Comparison of ENCODE assay signal across 33 mouse cellular contexts in the genomic region with DNA sequence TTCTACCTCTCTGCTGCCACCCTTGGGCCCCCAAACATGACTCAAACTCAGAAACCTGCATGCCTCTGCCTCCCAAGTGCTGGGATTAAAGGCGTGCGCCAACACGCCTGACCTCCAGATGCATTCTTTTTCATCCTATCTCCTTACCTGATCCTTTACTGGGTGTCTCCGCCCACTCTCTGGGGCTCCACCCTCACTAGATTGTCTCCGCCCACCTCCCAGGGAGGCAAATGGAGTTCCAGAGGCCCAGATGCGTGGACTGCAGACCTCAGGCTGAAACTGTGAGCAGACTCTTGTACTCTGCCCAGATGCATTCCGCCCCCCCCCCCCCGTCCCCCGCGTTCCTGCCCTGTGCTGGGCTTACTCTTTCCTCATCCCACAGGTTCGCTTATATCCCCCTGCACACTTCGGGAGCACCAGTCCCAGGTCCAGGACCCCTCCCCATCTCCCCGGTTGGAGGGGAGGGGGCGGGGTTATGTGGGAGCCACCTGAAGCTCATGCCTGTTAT. TPM values are rescaled to one million over a fixed set of nuclear protein-coding genes. Genes with fewer than 3 reads are reported as not detected.
DNase-seq lines count a peak whose midpoint lies in the region; ATAC-seq and TF ChIP-seq lines count a peak whose summit lies in the region.
"Had no signal": no experiment of that assay in that cellular context is flagged by ENCODE, and none has a peak within 500 bp of the region (broad histone marks: within the 10 kb centered on the region; RNA-seq: fewer than 3 reads in every experiment).

No protein-coding gene starts in this region.

- no peak overlapping the region for H3K9ac ChIP-seq in kidney, postnatal 0 days (ENCODE audit: low read depth, low read length)
- H3K9ac ChIP-seq in stomach, embryonic 14.5 days (replicated peaks; ENCODE audit: low read depth, low read length): no peak overlapping the region
- no peak overlapping the region for H3K9ac ChIP-seq in stomach, postnatal 0 days (ENCODE audit: low read length)
- no peak overlapping the region for H3K9ac ChIP-seq in liver, embryonic 13.5 days
- H3K9ac ChIP-seq: heart, embryonic 12.5 days; hindbrain, embryonic 15.5 days; kidney, embryonic 15.5 days; limb, embryonic 12.5 days; liver, embryonic 15.5 days; midbrain, embryonic 15.5 days; neural tube, embryonic 12.5 days had no signal

- no peaks in the 10 kb centered on the region for H3K4me1 ChIP-seq in kidney, postnatal 0 days (replicated peaks; ENCODE audit: insufficient read depth, low read length)
- H3K4me1 ChIP-seq in stomach, embryonic 14.5 days (ENCODE audit: control insufficient read depth, insufficient read depth, low read length): no peaks in the 10 kb centered on the region
- no peaks in the 10 kb centered on the region for H3K4me1 ChIP-seq in stomach, postnatal 0 days (replicated peaks; ENCODE audit: control insufficient read depth, insufficient read depth)
- peaks cover 9% of the 10 kb centered on the region; the same call in 1 of the 2 replicates for H3K4me1 ChIP-seq in liver, embryonic 13.5 days (replicated peaks)
- H3K4me1 ChIP-seq: heart, embryonic 12.5 days; hindbrain, embryonic 15.5 days; kidney, embryonic 15.5 days; limb, embryonic 12.5 days; midbrain, embryonic 10.5 days; midbrain, embryonic 15.5 days; neural tube, embryonic 12.5 days had no signal

- DNase-seq in kidney, postnatal 0 days (ENCODE audit: low spot score): no peak
- no peak for DNase-seq in kidney, postnatal 36 days
- DNase-seq in stomach, postnatal 0 days (ENCODE audit: low spot score): no peak
- no peak for DNase-seq in liver, embryonic 13.5 days
- DNase-seq in cerebellum, postnatal 25 days: no peak
- DNase-seq in right cerebral cortex, adult 2 months (ENCODE audit: low spot score in 2 of 2): no peak
- DNase-seq in left cerebral cortex, postnatal 4 days: no peak
- DNase-seq: adrenal gland, postnatal 14 days; cerebellum, adult 11-12 months; cerebellum, adult 9-11 months; gastrocnemius, adult 2 months; gastrocnemius, postnatal 36 days; heart, adult 18-20 months; heart, postnatal 4 days; kidney, adult 11 months; right cerebral cortex, adult 18-20 months; right cerebral cortex, postnatal 4 days; thymus, postnatal 14 days had no signal

- TF ChIP-seq CTCF in kidney, postnatal 0 days (IDR thresholded peaks at IDR 0.05; ENCODE audit: low read depth): no peak
- TF ChIP-seq CTCF in stomach, postnatal 0 days (IDR thresholded peaks at IDR 0.05; ENCODE audit: low read depth): no peak

- H3K36me3 ChIP-seq in kidney, postnatal 0 days (ENCODE audit: insufficient read depth, low read length): no peaks in the 10 kb centered on the region
- H3K36me3 ChIP-seq in stomach, embryonic 14.5 days (ENCODE audit: control insufficient read depth, insufficient read depth, low read length): no peaks in the 10 kb centered on the region
- no peaks in the 10 kb centered on the region for H3K36me3 ChIP-seq in stomach, postnatal 0 days (ENCODE audit: control insufficient read depth, insufficient read depth, low read length)
- no peaks in the 10 kb centered on the region; the same call in none of the 2 replicates for H3K36me3 ChIP-seq in liver, embryonic 13.5 days
- H3K36me3 ChIP-seq: heart, embryonic 12.5 days; hindbrain, embryonic 15.5 days; kidney, embryonic 15.5 days; limb, embryonic 12.5 days; liver, embryonic 15.5 days; midbrain, embryonic 10.5 days; midbrain, embryonic 15.5 days; neural tube, embryonic 12.5 days had no signal

- no peak for TF ChIP-seq EP300 in stomach, postnatal 0 days (optimal IDR thresholded peaks at IDR 0.05)

- H3K4me2 ChIP-seq in kidney, postnatal 0 days (ENCODE audit: low read length): no peak overlapping the region
- H3K4me2 ChIP-seq in stomach, embryonic 14.5 days (replicated peaks; ENCODE audit: low read depth, low read length): no peak overlapping the region
- no peak overlapping the region for H3K4me2 ChIP-seq in stomach, postnatal 0 days (replicated peaks; ENCODE audit: low read depth)
- no peak overlapping the region for H3K4me2 ChIP-seq in liver, embryonic 13.5 days
- H3K4me2 ChIP-seq: heart, embryonic 12.5 days; hindbrain, embryonic 15.5 days; kidney, embryonic 15.5 days; limb, embryonic 12.5 days; liver, embryonic 15.5 days; midbrain, embryonic 15.5 days; neural tube, embryonic 12.5 days had no signal

- no peaks in the 10 kb centered on the region for H3K27me3 ChIP-seq in kidney, postnatal 0 days (ENCODE audit: insufficient read depth, low read length)
- no peaks in the 10 kb centered on the region for H3K27me3 ChIP-seq in stomach, embryonic 14.5 days (ENCODE audit: control insufficient read depth, insufficient read depth, low read length)
- H3K27me3 ChIP-seq in stomach, postnatal 0 days (ENCODE audit: control insufficient read depth, insufficient read depth, low read length): no peaks in the 10 kb centered on the region
- no peaks in the 10 kb centered on the region for H3K27me3 ChIP-seq in liver, embryonic 13.5 days
- H3K27me3 ChIP-seq: heart, embryonic 12.5 days; hindbrain, embryonic 15.5 days; kidney, embryonic 15.5 days; limb, embryonic 12.5 days; liver, embryonic 15.5 days; midbrain, embryonic 15.5 days; neural tube, embryonic 12.5 days had no signal

- no peaks in the 10 kb centered on the region for H3K9me3 ChIP-seq in kidney, postnatal 0 days (replicated peaks; ENCODE audit: low read length)
- no peaks in the 10 kb centered on the region for H3K9me3 ChIP-seq in stomach, embryonic 14.5 days (ENCODE audit: control insufficient read depth, low read depth, low read length)
- H3K9me3 ChIP-seq in stomach, postnatal 0 days (ENCODE audit: control insufficient read depth, low read length): no peaks in the 10 kb centered on the region
- H3K9me3 ChIP-seq in liver, embryonic 13.5 days (replicated peaks): no peaks in the 10 kb centered on the region
- H3K9me3 ChIP-seq: G1E; heart, embryonic 12.5 days; hindbrain, embryonic 15.5 days; kidney, embryonic 15.5 days; liver, embryonic 15.5 days; midbrain, embryonic 10.5 days; midbrain, embryonic 15.5 days; neural tube, embryonic 12.5 days had no signal

- H3K4me3 ChIP-seq in kidney, postnatal 0 days (replicated peaks; ENCODE audit: low read depth, low read length): no peak overlapping the region
- H3K4me3 ChIP-seq in stomach, embryonic 14.5 days (ENCODE audit: low read depth, low read length): no peak overlapping the region
- no peak overlapping the region for H3K4me3 ChIP-seq in stomach, postnatal 0 days (ENCODE audit: low read depth, low read length)
- no peak overlapping the region for H3K4me3 ChIP-seq in liver, embryonic 13.5 days (replicated peaks)
- H3K4me3 ChIP-seq: erythroblast, embryonic 14.5 days; gastrocnemius, adult 2 months; heart, embryonic 12.5 days; hindbrain, embryonic 15.5 days; kidney, embryonic 15.5 days; limb, embryonic 12.5 days; liver, embryonic 15.5 days; midbrain, embryonic 10.5 days; midbrain, embryonic 15.5 days; myocyte; neural tube, embryonic 12.5 days had no signal

- 56% methylated on average over 13 of the region's 14 CpGs for WGBS in kidney, postnatal 0 days
- 47% methylated on average over 13 of the region's 14 CpGs for WGBS in stomach, embryonic 14.5 days
- WGBS in stomach, postnatal 0 days: 60% methylated on average over 13 of the region's 14 CpGs
- 67% methylated on average over 14 of the region's 14 CpGs for WGBS in liver, embryonic 13.5 days (ENCODE audit: insufficient replicate concordance)

- no peak overlapping the region for H3K27ac ChIP-seq in kidney, postnatal 0 days
- H3K27ac ChIP-seq in stomach, embryonic 14.5 days (ENCODE audit: low read length): no peak overlapping the region
- H3K27ac ChIP-seq in stomach, postnatal 0 days (replicated peaks): no peak overlapping the region
- no peak overlapping the region for H3K27ac ChIP-seq in liver, embryonic 13.5 days
- H3K27ac ChIP-seq: gastrocnemius, adult 2 months; hindbrain, embryonic 15.5 days; kidney, embryonic 15.5 days; limb, embryonic 12.5 days; liver, embryonic 15.5 days; midbrain, embryonic 10.5 days; midbrain, embryonic 15.5 days; neural tube, embryonic 12.5 days had no signal

- intact Hi-C loops in left cerebral cortex, postnatal 4 days (cut with DNase I): no loop called here

- ATAC-seq in kidney, postnatal 0 days (replicated peaks; ENCODE audit: low FRiP score, low read depth): peak; percentile 52; the same call in 1 of the 2 replicates
- ATAC-seq in stomach, embryonic 14.5 days (ENCODE audit: insufficient number of reproducible peaks, insufficient read depth, low FRiP score, low read depth): peak; percentile 56; the same call in 1 of the 2 replicates
- no peak for ATAC-seq in stomach, postnatal 0 days (ENCODE audit: low FRiP score, low TSS enrichment)
- ATAC-seq in liver, embryonic 13.5 days (ENCODE audit: low read depth): 0 out of 2 replicates have a peak, but pooled peaks have one; percentile 32
- ATAC-seq: forebrain, embryonic 16.5 days; inflammation-experienced regulatory T-cells, adult 6 months; lung, postnatal 0 days; midbrain, embryonic 15.5 days had no signal

RNA-seq across cellular contexts. Expression of gene Map4k1, which starts 9.0 kb away (rescaled TPM):
- 7.6 and 9.5 TPM in 2 replicates for polyA plus RNA-seq in kidney, postnatal 0 days (2015; fragmentation: Nextera tagmentation; extraction: Ambion mirVana)
- 8.5 and 11.3 TPM in 2 replicates for polyA plus RNA-seq in stomach, embryonic 14.5 days (2014; fragmentation: Nextera tagmentation; extraction: Ambion mirVana)
- 3.0 and 3.6 TPM in 2 replicates for polyA plus RNA-seq in stomach, postnatal 0 days (2015; fragmentation: Nextera tagmentation; extraction: Ambion mirVana)
- 27.4 and 29.1 TPM in 2 replicates for polyA plus RNA-seq in liver, embryonic 13.5 days (2015; fragmentation: Nextera tagmentation; extraction: Ambion mirVana)
- 10 to 100 TPM; 12.9 to 14.7 TPM for total RNA-seq in left cerebral cortex, postnatal 4 days (2021)

RNA-seq across cellular contexts. Expression of gene Eif3k, which starts 9.2 kb away (rescaled TPM):
- polyA plus RNA-seq in kidney, postnatal 0 days (2015; fragmentation: Nextera tagmentation; extraction: Ambion mirVana): 467 and 479 TPM in 2 replicates
- 413 and 444 TPM in 2 replicates for polyA plus RNA-seq in stomach, embryonic 14.5 days (2014; fragmentation: Nextera tagmentation; extraction: Ambion mirVana)
- polyA plus RNA-seq in stomach, postnatal 0 days (2015; fragmentation: Nextera tagmentation; extraction: Ambion mirVana): 294 and 295 TPM in 2 replicates
- 294 and 308 TPM in 2 replicates for polyA plus RNA-seq in liver, embryonic 13.5 days (2015; fragmentation: Nextera tagmentation; extraction: Ambion mirVana)
- total RNA-seq in left cerebral cortex, postnatal 4 days (2021): 100 to 1,000 TPM; 212 to 213 TPM

RNA-seq across cellular contexts. Expression of gene Actn4, which starts 28.7 kb away (rescaled TPM):
- 255 and 280 TPM in 2 replicates for polyA plus RNA-seq in kidney, postnatal 0 days (2015; fragmentation: Nextera tagmentation; extraction: Ambion mirVana)
- polyA plus RNA-seq in stomach, embryonic 14.5 days (2014; fragmentation: Nextera tagmentation; extraction: Ambion mirVana): 272 and 280 TPM in 2 replicates
- 216 and 227 TPM in 2 replicates for polyA plus RNA-seq in stomach, postnatal 0 days (2015; fragmentation: Nextera tagmentation; extraction: Ambion mirVana)
- 116 and 131 TPM in 2 replicates for polyA plus RNA-seq in liver, embryonic 13.5 days (2015; fragmentation: Nextera tagmentation; extraction: Ambion mirVana)
- total RNA-seq in left cerebral cortex, postnatal 4 days (2021): 100 to 1,000 TPM; 129 to 134 TPM
